Mouse (Mus musculus) embryo, embryonic 9.5 days (tissue): ENCODE results near the gene Lzts2.
A peak's percentile ranks its signal among the peaks of the same experiment; 100 is the strongest.

Source experiments
- DNase-seq: peaks from one replicate; pipeline ENCODE4 v3.0.0-alpha.2; 2017; ENCODE audit errors: extremely low spot score

Gene Lzts2

DNA sequence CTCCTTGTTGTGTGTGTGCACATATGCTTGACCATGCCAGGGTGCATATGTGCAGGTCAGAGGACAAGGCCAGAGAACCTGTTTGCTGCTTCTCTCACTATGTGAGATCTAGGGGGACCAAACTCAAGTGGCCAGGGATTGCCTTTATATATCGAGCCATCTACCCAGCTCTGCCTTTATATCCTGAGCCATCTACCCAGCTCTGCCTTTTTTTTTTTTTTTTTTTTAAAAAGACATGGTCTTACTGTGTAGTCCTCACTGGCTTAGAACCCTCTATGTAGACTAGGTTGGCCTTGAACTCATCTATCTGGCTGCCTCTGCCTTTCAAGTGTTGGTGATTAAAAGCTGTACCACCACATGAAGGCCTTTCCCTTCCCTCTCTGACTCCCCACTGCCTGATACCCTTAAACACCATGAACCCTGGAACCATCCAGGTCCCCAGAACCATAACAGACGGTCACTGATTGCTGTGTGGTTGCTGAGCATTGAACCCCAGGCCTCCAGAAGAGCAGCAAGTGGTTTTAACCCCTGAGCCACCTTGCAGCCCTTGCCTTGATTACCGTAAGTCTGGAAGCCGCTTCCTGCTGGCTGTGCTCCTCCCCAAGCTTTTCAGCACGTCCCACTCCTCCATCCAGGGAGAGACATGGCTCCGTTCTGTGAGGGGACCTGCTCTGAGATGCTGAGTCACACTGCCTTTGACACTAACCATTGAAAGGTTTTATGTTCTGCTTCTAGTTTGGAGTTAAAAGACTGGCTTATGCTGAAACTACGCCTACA lies 10.3 kb upstream of the Lzts2 start:
- DNase-seq: no peak

DNA sequence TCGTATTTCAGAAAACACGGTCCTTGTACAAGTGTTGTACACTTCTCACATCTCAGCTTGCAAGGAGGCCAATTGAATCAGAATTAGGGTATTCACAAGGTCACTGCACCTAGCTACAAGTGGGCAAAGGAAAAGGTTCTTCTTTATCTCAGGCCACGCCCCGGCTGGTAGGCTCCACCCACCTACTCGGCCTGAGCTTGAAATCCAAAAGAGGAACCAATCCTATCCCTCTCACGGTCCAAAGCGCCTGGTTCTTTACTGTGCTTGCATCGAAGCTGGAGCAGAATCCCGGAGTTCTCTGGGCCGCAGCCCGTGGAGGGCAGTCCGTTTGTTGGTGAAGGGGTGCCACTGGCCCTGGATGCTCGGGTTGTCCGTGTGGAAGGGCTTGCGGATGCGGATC lies 8.8 kb upstream of the Lzts2 start, which contains the start of gene Twnk:
Gene Twnk (plus strand): TSS at position 220 of the 400 bp plus-strand sequence.
- DNase-seq: no peak

DNA sequence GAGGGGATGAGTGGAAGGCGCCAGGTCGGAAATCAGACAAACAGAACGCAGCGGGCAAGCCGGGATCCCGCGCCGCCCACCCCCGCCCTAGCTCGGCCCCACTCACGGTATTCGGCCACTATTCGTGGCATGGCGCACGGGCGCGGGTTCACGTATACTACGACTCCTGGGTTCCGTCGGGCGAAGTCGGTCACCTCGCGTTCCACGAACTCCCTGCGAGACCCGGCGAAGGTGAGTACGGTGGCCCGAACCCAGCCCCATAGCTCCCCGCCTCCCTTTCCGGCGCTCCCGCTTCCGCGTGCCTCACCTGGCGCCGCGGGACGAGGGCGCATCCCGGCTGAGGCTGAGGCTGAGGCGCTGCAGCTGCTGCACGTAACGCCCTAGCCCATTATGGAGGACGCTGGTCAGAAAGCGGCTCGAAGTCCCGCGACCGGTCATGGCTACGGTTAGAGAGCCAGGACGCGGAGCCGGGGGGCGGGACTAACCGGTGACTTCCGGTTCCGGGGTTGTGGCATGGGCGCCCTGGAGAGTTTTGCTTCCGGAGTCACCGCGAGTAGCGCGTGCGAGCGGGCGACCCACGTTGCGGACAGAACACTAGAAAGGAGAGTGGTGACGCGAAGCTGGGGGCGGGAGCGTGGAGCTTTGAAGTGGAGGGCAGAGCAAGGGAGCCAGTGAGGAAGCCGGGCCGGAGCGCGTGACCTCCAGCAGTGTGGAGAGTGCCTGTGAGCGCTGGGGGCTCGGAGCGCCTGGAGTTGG lies 8.1 kb upstream of the Lzts2 start, which contains the start of gene Mrpl43:
Gene Mrpl43 (minus strand): TSS at position 486 of the 756 bp plus-strand sequence.
- DNase-seq: peak; percentile 96

DNA sequence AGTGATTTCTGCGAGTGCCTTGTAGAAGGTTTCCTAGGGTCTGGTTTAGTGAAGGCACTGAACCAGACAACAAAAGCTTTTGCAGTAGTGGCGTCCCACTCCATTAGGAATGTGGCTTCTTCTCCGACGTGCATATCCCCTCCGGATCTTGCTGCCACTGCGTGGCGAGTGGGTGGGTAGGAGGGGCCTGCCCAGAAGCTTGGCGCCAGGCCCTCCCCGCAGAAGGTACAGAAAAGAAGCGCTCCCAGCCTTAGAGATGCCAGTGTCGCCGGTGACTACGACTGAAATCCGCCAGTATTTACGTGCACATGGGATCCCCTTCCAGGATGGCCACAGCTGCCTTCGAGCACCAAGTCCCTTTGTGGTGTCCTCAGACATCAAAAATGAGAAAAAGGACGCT lies 7.2 kb upstream of the Lzts2 start:
- no peak for DNase-seq

DNA sequence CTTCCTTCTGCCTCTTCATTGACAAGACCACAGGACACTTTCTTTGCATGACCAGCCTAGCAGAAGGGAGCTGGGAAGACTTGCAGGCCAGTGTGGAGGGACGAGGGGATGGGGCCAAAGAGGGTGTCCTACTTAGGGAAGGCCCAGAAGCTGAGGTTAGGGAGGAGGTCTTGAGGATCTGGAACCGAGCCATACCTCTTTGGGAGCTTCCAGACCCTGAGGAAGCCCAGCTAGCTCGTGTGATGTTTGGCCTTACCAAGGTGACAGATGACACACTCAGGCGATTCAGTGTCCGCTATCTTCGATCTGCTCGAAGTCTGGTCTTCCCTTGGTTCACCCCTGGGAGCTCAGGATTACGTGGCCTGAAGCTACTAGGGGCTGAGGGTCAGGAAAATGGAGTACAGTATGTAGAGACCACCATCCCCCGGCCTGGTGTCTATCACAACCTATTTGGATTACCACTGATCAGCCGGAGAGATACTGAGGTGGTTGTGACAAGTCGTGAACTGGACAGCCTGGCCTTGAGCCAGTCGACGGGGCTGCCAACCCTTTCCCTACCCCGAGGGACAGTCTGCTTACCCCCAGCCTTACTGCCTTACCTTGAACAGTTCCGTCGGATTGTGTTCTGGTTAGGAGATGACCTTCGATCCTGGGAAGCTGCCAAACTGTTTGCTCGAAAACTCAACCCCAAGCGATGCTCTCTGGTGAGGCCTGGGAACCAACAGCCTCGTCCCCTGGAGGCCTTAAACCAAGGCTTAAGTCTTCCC lies 6.6 kb upstream of the Lzts2 start:
- DNase-seq: no peak

DNA sequence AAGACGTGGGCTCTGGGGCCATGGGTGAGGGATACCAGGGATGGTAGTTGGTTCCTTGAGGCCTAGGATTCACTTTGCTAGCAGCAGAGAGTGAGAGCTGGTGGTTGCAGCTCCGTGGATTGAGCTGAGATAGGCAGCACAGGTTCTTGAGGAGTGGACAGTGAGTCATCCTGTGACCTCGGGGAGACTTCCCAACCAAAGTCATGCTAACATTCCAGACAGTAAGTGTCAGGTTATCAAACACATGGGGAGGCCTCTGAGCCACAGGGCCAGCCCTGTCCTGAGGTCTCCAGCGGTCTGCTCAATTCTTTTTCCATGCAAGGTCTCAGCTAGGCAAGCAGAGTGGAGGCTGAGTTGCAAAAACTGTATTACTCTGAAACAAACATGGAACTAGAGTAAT lies 3.6 kb upstream of the Lzts2 start:
- DNase-seq: no peak

DNA sequence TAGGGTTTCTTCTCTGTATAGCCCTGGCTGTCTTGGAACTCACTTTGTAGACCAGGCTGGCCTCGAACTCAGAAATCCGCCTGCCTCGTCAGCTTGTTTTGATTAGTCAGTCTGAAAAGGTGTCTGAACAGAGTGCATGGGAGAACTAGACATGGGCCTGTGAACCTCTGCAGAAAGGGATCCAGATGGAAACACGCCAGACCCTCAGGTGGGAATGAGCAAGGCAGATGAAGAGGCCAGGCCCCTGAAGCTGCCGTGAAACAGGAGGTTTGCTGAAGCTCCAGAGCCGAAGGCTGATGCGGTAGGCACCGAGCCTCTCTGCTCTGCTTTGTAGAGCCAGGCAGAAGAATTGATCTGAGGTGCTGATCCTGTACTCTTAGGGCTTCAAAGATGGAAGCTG lies 2.0 kb upstream of the Lzts2 start:
- no peak for DNase-seq

DNA sequence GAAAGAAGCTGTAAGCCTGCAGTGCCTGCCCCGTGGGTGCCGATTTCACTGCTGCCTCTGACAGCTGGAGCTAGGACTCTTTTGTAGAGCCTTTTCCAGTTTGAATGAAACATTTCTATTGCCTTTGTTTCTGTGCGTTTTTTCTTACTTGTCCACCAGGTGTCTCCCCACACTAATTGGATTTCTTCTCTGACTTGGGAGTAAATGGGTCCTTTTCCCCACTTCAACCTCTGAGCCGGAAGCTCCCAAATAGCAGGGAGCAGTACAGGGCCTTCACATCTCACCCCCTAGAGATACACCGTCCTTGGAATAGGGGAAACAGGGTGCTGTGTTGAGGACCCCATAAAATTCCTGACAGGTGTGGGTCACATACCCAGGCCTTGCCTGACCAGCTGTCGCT lies 1.6 kb upstream of the Lzts2 start:
- no peak for DNase-seq

DNA sequence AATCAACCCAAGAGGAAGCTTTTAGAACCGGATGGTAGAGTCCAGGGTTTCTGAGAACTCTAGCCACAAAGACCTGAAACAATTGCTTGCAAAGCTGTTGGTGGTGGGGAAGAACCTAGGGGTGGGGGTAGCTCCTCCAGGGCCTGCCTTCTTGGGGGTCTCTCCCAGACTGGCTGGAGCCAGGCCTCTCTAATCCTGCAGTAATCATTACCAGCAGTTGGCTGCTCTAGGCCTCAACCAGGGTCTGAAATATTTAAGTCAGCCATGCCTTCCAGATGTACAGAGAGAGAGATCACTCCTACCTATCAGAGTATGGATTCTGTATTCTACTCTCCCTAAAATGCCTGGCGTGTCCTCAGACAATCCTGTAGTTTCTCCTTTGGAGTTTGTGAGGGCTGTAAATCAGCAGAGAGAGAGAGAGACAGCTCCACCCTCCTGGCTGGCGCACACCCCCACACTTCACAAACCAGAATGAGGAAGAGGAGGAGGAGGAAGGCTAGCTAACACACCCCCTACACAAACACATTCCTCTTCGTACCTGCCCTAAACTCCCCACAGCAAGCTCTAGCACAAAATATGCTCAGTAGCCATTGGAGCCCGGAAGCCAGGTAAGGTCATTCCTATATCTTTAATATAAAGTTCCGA lies 511 bp upstream of the Lzts2 start:
- no peak for DNase-seq

DNA sequence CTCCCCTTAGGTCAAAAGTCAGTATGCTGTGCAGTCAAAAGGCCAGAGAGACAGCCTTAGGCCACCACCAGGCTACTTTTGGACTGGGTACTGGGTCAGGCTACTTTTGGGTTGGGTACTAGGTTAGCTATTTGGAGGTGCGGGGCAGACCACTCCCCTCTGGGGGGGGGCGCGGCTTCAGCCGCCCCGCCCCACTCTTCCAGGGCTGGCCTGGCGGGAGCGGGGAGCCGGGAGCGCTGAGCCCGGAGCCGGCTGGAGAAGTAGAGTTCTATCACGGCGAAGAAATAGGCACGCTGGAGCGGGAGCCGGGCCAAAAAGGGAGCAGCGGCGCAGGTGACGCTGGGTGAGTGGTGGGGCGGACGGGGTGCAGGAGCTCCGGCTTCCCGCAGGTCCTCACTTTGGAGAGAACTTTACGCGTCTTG lies 778 bp downstream of the Lzts2 start:
- DNase-seq: peak; percentile 69

DNA sequence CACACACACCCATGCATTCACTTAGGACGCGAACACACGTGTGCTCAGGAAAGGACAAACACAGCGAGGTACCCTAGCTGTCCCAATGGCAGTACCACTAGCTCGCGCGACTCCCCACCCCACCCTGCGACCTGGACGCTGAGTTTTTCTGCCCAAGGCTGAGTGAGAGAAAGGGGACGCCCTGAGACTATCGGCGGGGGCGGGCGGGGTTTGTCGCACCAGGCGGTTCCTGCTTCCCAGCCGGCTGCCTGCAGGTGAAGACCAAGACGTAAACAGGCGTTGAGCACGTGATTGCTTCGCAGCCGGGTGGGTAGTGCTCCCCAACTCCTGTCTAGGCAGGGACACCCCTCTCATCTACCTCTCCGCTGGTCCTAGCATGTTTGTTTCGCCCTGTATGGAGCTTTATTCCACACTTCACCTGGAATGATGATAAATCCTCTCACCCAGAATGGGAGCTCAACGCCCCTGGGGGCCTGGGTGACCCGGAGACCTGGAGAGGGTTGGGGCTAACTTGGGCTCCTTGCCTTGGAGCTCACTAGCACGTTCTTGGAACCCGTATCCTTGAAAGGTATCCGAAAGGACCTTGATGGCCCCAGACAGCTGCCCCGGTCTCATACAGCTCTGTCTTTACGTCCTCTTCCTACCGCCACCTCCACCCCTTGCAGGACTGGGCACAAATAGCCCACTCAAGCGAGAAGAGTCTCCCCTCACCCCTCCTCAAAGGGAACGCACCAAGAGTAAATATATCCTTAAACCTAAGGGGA lies 1.5 kb downstream of the Lzts2 start:
- DNase-seq: peak; percentile 55

DNA sequence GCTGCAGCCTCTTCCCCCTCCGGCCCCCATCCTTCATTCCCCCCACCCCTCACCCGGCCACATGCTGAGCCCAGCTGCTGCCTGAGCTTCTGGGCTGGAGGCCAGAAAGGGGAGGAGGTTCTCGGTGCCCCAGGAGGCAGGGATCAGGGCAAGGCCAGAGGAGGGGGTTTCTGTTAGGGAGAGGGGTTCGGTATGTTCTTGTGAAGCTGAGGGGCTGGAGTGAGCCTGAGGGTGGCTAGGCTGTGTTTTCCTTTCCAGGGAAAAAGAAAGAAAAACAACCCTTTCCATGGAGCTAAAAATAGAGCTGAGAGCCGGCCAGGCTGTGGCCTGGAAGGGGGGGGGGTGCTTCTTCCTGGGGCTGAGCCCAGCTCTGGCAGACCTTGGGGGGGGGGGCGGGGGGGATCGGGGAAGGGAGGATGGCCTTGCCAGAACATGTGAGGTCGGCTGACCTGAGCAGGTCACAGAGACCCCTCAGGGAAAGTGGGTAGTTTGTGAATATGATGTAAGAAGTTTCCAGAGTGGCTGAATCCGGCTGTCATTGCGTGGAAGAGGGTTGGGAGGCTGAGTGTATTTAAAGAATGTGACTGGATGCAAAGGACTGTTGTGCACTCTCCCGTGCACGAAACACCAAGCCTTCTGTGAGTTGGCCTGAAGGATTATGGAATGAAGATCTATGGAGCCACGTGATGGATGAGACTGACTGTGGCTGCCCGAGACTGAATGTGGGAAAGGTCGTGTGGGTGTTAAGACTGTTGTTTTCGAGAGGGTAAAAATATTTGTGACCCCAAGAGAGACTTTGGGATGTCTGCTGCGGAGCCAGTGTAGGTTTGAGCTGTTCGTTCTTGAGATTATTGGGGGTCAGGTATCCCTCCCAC lies 2.4 kb downstream of the Lzts2 start:
- peak; percentile 83 for DNase-seq

DNA sequence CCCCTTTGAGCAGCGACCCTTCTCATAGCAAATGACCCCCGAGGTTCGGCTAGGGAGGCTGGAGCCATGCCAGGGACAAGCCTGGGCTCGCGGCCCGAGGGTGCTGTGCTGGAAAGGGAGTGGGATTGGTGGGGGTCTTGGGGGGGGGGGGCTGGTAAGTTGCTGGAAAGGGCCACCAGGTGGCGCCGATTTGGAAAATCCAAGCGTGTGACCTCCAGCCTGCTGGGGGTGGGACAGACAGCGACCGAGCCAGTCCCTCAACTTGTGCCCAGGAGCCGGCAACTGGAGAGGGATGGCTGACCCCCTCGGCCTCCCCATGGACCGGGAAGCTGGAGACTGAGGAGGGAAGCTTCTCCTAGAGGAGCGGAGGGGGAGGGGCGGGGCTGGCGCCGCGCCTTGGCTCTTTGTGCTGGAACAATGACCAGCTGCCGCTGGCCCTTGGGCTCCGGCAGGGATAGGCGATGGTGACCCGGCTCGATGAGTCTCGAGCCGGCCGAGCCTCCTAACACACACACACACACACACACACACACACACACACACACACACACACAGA lies 3.1 kb downstream of the Lzts2 start:
- peak; percentile 93 for DNase-seq

DNA sequence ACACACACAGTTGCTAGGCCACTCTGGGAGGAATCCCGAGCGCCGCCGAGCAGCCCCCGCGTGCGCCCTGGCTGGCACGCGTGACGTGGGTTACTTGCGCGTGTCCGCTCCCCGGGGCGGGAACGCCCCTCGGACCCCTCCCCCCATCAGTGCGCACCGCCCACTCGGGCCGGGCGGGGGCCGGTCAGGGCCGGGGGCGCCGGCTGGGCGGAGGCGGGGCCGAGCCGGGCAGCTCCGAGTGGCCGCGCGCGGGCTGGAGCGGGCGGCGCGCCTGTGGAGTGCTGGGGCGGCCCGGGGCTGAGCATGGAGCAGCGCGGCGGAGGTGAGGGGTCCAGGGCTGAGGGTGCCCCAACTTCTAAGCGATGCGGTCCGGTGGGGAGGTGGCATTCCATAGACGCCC lies 3.7 kb downstream of the Lzts2 start:
- peak; percentile 87 for DNase-seq

DNA sequence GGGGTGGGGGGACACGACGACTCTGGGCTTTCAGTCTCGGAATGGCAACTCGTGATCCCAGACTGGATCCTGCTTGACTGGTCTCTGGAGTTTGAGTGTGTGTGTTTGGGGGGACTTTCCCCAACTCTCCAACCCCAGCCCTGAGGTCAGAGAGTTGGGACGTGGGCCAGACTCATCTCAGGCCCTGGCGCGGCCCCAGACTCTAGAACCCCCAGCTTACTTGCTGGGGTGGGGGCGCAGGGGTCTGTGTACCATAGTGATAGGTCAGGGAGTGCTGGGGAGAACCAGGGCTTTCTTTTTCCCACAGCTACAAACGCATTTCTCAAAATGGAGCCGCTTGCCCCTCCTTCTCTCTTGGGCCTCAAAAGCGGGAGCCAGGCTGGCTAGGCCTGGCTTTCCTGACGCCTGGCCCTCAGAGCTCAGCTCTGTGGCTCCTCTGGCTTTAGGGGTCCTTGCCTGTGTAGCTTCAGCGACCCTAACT lies 4.2 kb downstream of the Lzts2 start:
- peak; percentile 48 for DNase-seq

DNA sequence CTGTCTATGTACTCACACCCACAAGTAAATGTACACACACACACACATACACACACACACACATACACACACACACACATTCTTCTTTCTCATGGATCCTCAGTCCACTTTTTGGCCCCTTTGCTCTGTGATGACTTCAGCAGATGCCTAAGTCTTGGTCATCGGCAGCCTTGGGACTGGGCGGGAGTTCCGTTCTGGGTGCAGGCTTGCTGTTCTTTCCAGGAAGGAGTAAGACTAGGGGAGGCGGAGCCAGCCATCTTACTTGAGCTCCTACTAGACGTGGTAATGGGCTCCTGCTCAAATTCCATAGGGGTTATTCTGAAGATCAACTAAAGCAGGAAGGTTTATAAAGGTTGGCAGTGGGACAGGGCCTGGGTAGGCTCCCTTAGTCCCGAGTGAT lies 6.1 kb downstream of the Lzts2 start:
- no peak for DNase-seq

DNA sequence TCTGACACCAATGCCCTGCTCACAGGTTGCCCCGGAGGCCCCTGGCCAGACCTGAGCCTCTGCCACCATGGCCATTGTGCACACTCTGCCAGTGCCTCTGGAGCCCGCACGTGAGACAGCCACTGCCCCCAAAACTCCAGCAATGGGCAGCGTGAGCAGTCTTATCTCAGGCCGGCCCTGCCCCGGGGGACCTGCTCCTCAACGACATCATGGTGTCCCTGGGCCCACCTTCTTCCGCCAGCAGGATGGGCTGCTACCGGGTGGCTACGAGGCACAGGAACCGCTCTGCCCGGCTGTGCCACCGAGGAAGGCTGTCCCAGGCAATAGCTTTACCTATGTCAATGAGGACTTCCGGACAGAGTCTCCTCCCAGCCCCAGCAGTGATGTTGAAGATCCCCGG lies 7.1 kb downstream of the Lzts2 start:
- no peak for DNase-seq

DNA sequence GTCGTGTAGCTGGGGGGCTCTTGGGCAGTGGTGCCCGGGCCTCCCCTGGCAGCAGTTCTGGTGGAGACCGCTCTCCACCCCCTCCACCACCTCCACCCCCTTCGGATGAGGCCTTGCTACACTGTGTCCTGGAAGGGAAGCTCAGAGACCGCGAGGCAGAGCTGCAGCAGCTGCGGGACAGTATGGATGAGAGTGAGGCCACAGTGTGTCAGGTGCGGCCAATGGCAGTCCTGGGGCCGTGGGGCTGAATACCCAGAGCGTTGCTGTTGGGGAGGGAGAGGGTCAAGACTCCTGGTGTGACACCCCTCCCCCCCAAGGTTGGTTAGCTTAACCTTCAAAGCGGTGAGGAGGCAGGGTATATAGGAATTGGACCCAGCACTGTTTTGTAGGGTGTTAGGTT lies 9.8 kb downstream of the Lzts2 start:
- no peak for DNase-seq

DNA sequence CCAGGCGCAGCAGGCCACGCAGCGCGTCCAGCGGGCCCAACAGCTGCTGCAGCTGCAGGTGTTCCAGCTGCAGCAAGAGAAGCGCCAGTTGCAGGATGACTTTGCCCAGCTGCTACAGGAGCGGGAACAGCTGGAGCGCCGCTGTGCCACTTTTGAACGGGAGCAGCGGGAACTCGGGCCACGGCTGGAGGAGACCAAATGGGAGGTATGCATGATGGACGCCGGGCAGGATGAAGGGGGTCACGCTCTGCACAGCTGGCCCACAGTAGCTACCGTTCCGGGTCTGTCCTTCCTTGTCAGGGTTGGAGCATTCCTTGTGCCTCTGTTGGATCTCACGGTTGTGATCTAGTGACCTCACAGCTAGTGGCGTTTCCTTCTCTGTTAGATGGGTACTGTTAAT lies 10.6 kb downstream of the Lzts2 start:
- no peak for DNase-seq
